Mouse (Mus musculus) ES-Bruce4 (cell line): ENCODE data around the gene Smyd4.

Source experiments
- CTCF ChIP-seq: IDR thresholded peaks from one replicate; pipeline ENCODE4 v1.8.1; 2011; ENCODE audit warnings: low read depth, low read length
- EP300 ChIP-seq: IDR thresholded peaks from 2 replicates; pipeline ENCODE4 v1.6.1; 2011; ENCODE audit warnings: low read depth, low read length; ENCODE audit not compliant: insufficient read depth

- TF ChIP-seq EP300 (no peak), CTCF (no peak)
These were observed 4.1 kb upstream of the Smyd4 start for GRCm38 (mm10) chr11:75344163-75344562.
